Mouse (Mus musculus) spleen, adult 2 months (tissue): ENCODE measurements around the gene Gm11084.

Experiments used
- CTCF ChIP-seq: fragments of 200-500 bp; IDR thresholded peaks from 2 replicates; pipeline ENCODE4 v1.5.1; 2011; ENCODE audit warnings: mild to moderate bottlenecking, inconsistent platforms; ENCODE audit not compliant: insufficient read depth, insufficient read length, insufficient replicate concordance; ENCODE audit errors: extremely low read depth
- POLR2A ChIP-seq: fragments of 200-500 bp; IDR thresholded peaks from 2 replicates; pipeline ENCODE4 v1.6.1; 2011; ENCODE audit warnings: low read depth, low read length, inconsistent platforms

DNA sequence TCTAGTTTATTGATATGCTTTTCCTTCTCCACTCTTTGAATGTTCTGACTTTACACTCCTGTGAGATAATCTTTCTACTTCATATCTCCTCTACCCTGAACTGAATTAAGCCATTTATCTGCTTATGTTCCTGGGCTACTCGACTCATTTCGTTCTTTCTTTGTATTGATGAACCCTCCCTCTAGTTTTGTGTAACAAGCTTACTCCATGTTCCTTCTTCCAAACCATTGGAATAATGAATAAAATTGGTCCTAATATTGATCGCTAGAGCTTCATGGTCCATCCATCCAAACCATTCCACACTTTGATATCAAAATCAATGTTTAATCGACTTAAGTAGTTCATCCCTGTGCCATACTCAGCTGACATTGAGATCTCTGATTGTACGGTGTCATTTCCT is at the start of gene Gm11084:
- no peak for TF ChIP-seq POLR2A
- TF ChIP-seq CTCF, result no peak
